In genomic region chr13:56168403-56168781, GRCm38 (mm10) we compare ENCODE assay signal across 10 mouse cellular contexts. TPM values are rescaled to one million over a fixed set of nuclear protein-coding genes. Genes with fewer than 3 reads are reported as not detected.
DNase-seq lines count a peak whose midpoint lies in the region; ATAC-seq and TF ChIP-seq lines count a peak whose summit lies in the region.
"Had no signal": no experiment of that assay in that cellular context is flagged by ENCODE, and none has a peak within 500 bp of the region (broad histone marks: within the 10 kb centered on the region; RNA-seq: fewer than 3 reads in every experiment).

No protein-coding gene starts in this region.

- TF ChIP-seq EP300 in stomach, postnatal 0 days (optimal IDR thresholded peaks at IDR 0.05) = no peak

- no peaks in the 10 kb centered on the region for H3K36me3 ChIP-seq in heart, embryonic 10.5 days
- H3K36me3 ChIP-seq in stomach, embryonic 14.5 days (ENCODE audit: control insufficient read depth, insufficient read depth, low read length) = no peaks in the 10 kb centered on the region
- H3K36me3 ChIP-seq in stomach, postnatal 0 days (ENCODE audit: control insufficient read depth, insufficient read depth, low read length) = no peaks in the 10 kb centered on the region
- no peaks in the 10 kb centered on the region for H3K36me3 ChIP-seq in limb, embryonic 12.5 days

- peak overlapping the region; percentile 29; the same call in 1 of the 2 replicates for H3K4me3 ChIP-seq in heart, embryonic 10.5 days
- H3K4me3 ChIP-seq in stomach, embryonic 14.5 days (ENCODE audit: low read depth, low read length) = no peak overlapping the region
- no peak overlapping the region for H3K4me3 ChIP-seq in stomach, postnatal 0 days (ENCODE audit: low read depth, low read length)
- no peak overlapping the region for H3K4me3 ChIP-seq in limb, embryonic 12.5 days (replicated peaks)

- intact Hi-C loops in heart, postnatal 36 days (cut with DNase I) = no loop called here

- peaks cover 38% of the 10 kb centered on the region for H3K4me1 ChIP-seq in heart, embryonic 10.5 days
- H3K4me1 ChIP-seq in stomach, embryonic 14.5 days (ENCODE audit: control insufficient read depth, insufficient read depth, low read length) = peaks cover 31% of the 10 kb centered on the region; the same call in 1 of the 2 replicates
- H3K4me1 ChIP-seq in stomach, postnatal 0 days (replicated peaks; ENCODE audit: control insufficient read depth, insufficient read depth) = no peaks in the 10 kb centered on the region
- peaks cover 90% of the 10 kb centered on the region for H3K4me1 ChIP-seq in limb, embryonic 12.5 days (replicated peaks)

- H3K4me2 ChIP-seq in stomach, embryonic 14.5 days (replicated peaks; ENCODE audit: low read depth, low read length) = no peak overlapping the region
- no peak overlapping the region for H3K4me2 ChIP-seq in stomach, postnatal 0 days (replicated peaks; ENCODE audit: low read depth)
- peak overlapping the region; percentile 37 for H3K4me2 ChIP-seq in limb, embryonic 12.5 days

- WGBS in heart, embryonic 10.5 days = 58% methylated on average over 3 of the region's 3 CpGs
- 46% methylated on average over 3 of the region's 3 CpGs for WGBS in stomach, embryonic 14.5 days
- 46% methylated on average over 3 of the region's 3 CpGs for WGBS in stomach, postnatal 0 days
- 24% methylated on average over 3 of the region's 3 CpGs for WGBS in limb, embryonic 12.5 days

- H3K9me3 ChIP-seq in heart, embryonic 10.5 days = no peaks in the 10 kb centered on the region
- no peaks in the 10 kb centered on the region for H3K9me3 ChIP-seq in stomach, embryonic 14.5 days (ENCODE audit: control insufficient read depth, low read depth, low read length)
- H3K9me3 ChIP-seq in stomach, postnatal 0 days (ENCODE audit: control insufficient read depth, low read length) = no peaks in the 10 kb centered on the region
- H3K9me3 ChIP-seq in limb, embryonic 12.5 days = no peaks in the 10 kb centered on the region

- no peak for DNase-seq in heart, embryonic 10.5 days (ENCODE audit: low spot score)
- DNase-seq in heart, postnatal 36 days = no peak
- no peak for DNase-seq in stomach, postnatal 0 days (ENCODE audit: low spot score)
- peak; percentile 19 for DNase-seq in yolk sac, embryonic 10.5 days (ENCODE audit: low spot score)
- DNase-seq in frontal cortex, postnatal 25 days (ENCODE audit: low spot score in 2 of 2) = no peak
- no peak for DNase-seq in adrenal gland, postnatal 36 days
- DNase-seq: cerebellum, postnatal 14 days had no signal

- no peak overlapping the region for H3K9ac ChIP-seq in stomach, embryonic 14.5 days (replicated peaks; ENCODE audit: low read depth, low read length)
- no peak overlapping the region for H3K9ac ChIP-seq in stomach, postnatal 0 days (ENCODE audit: low read length)
- peak overlapping the region; percentile 31; the same call in 1 of the 2 replicates for H3K9ac ChIP-seq in limb, embryonic 12.5 days (replicated peaks)

- no peak for TF ChIP-seq CTCF in stomach, postnatal 0 days (IDR thresholded peaks at IDR 0.05; ENCODE audit: low read depth)

- peak overlapping the region; percentile 70 for H3K27ac ChIP-seq in heart, embryonic 10.5 days
- H3K27ac ChIP-seq in stomach, embryonic 14.5 days (ENCODE audit: low read length) = peak overlapping the region; percentile 77
- no peak overlapping the region for H3K27ac ChIP-seq in stomach, postnatal 0 days (replicated peaks)
- H3K27ac ChIP-seq in limb, embryonic 12.5 days = peak overlapping the region; percentile 96

- H3K27me3 ChIP-seq in heart, embryonic 10.5 days (ENCODE audit: insufficient read depth, poor library complexity, severe bottlenecking) = peaks cover 31% of the 10 kb centered on the region; the same call in 1 of the 2 replicates
- H3K27me3 ChIP-seq in stomach, embryonic 14.5 days (ENCODE audit: control insufficient read depth, insufficient read depth, low read length) = no peaks in the 10 kb centered on the region
- no peaks in the 10 kb centered on the region for H3K27me3 ChIP-seq in stomach, postnatal 0 days (ENCODE audit: control insufficient read depth, insufficient read depth, low read length)
- H3K27me3 ChIP-seq in limb, embryonic 12.5 days = no peaks in the 10 kb centered on the region

- no peak for ATAC-seq in stomach, embryonic 14.5 days (ENCODE audit: insufficient number of reproducible peaks, insufficient read depth, low FRiP score, low read depth)
- ATAC-seq in stomach, postnatal 0 days (ENCODE audit: low FRiP score, low TSS enrichment) = no peak; the same call in 1 of the 2 replicates
- ATAC-seq in limb, embryonic 12.5 days (ENCODE audit: insufficient number of reproducible peaks, insufficient read depth, low FRiP score, low TSS enrichment, low read depth) = peak; percentile 58; the same call in 1 of the 2 replicates
- ATAC-seq: Patski had no signal

RNA-seq across cellular contexts. Expression of gene Tifab, which starts 10.3 kb away (rescaled TPM):
- 0.31 and 1.0 TPM in 2 replicates for polyA plus RNA-seq in heart, embryonic 10.5 days (2016; fragmentation: Nextera tagmentation; extraction: Ambion mirVana)
- 1 to 10 TPM; 1.3 to 1.7 TPM for total RNA-seq in heart, postnatal 36 days (2021)
- 1.2 and 1.4 TPM in 2 replicates for polyA plus RNA-seq in stomach, embryonic 14.5 days (2014; fragmentation: Nextera tagmentation; extraction: Ambion mirVana)
- 2.1 and 2.4 TPM in 2 replicates for polyA plus RNA-seq in stomach, postnatal 0 days (2015; fragmentation: Nextera tagmentation; extraction: Ambion mirVana)
- 1.3 and 1.7 TPM in 2 replicates for polyA plus RNA-seq in limb, embryonic 12.5 days (2016; fragmentation: Nextera tagmentation; extraction: Ambion mirVana)
- total RNA-seq in adrenal gland, postnatal 36 days (2021) = 1 to 10 TPM; 1.4 to 1.7 TPM
- polyA plus RNA-seq: Patski had no signal

RNA-seq across cellular contexts. Expression of gene H2afy, which starts 32.2 kb away (rescaled TPM):
- 134 and 287 TPM in 2 replicates for polyA plus RNA-seq in heart, embryonic 10.5 days (2016; fragmentation: Nextera tagmentation; extraction: Ambion mirVana)
- total RNA-seq in heart, postnatal 36 days (2021) = 10 to 100 TPM; 45.2 to 50.3 TPM
- polyA plus RNA-seq in stomach, embryonic 14.5 days (2014; fragmentation: Nextera tagmentation; extraction: Ambion mirVana) = 375 and 402 TPM in 2 replicates
- 150 and 157 TPM in 2 replicates for polyA plus RNA-seq in stomach, postnatal 0 days (2015; fragmentation: Nextera tagmentation; extraction: Ambion mirVana)
- 607 and 623 TPM in 2 replicates for polyA plus RNA-seq in limb, embryonic 12.5 days (2016; fragmentation: Nextera tagmentation; extraction: Ambion mirVana)
- 100 to 1,000 TPM; 119 to 146 TPM for total RNA-seq in adrenal gland, postnatal 36 days (2021)
